Mouse (Mus musculus) adrenal gland, adult 2 months (tissue): ENCODE measurements around the gene Capn2. TPM values are rescaled to one million over a fixed set of nuclear protein-coding genes. Genes with fewer than 3 reads are reported as not detected.

Experiments used
- polyA plus RNA-seq: library from polyadenylated mRNA; depleted of rRNA; stranded (reverse); fragments of >200 nt; gene quantifications from 2 replicates; pipeline ENCODE4 v1.2.3, GENCODE M21; 2012; rRNA removed
- total RNA-seq, 2 experiments: library from RNA; stranded (reverse); gene quantifications; 2 replicates each; pipeline ENCODE4 v1.2.3; 2021

The Capn2 gene
- total and polyA plus RNA-seq, 3 experiments = 25.9 to 105 (median 67.7) TPM

Other genes starting within 250 kb of the Capn2 start
- gene Degs1, start 234.8 kb downstream of the Capn2 start, total RNA-seq = 100 to 1,000 TPM in 1 of 2 experiments, 10 to 100 TPM in 1; 88.3 to 109 TPM
- 41.6 and 50.5 TPM in 2 replicates for gene Degs1, start 234.8 kb downstream of the Capn2 start, polyA plus RNA-seq
- gene Fbxo28, start 176.0 kb downstream of the Capn2 start, total RNA-seq = 10 to 100 TPM; 32.3 to 51.9 TPM
- 5.4 and 11.3 TPM in 2 replicates for gene Fbxo28, start 176.0 kb downstream of the Capn2 start, polyA plus RNA-seq
- gene Trp53bp2, start 108.4 kb downstream of the Capn2 start, total RNA-seq = 10 to 100 TPM; 20.1 to 22.2 TPM
- 14.2 and 14.3 TPM in 2 replicates for gene Trp53bp2, start 108.4 kb downstream of the Capn2 start, polyA plus RNA-seq
- under 1 TPM; 0.17 to 0.38 TPM for gene Capn8, start 47.4 kb upstream of the Capn2 start, total RNA-seq
- gene Capn8, start 47.4 kb upstream of the Capn2 start, polyA plus RNA-seq = not detected in 2 replicates
- gene Ccdc185, start 231.6 kb upstream of the Capn2 start, total RNA-seq = not detected
- gene Ccdc185, start 231.6 kb upstream of the Capn2 start, polyA plus RNA-seq = not detected in 2 replicates
- gene Susd4, start 246.3 kb upstream of the Capn2 start, total RNA-seq = 1 to 10 TPM; 4.6 to 5.2 TPM
- 5.2 and 6.7 TPM in 2 replicates for gene Susd4, start 246.3 kb upstream of the Capn2 start, polyA plus RNA-seq